Mouse (Mus musculus): ENCODE results near the gene Rtn4r. TPM values are rescaled to one million over a fixed set of nuclear protein-coding genes. Genes with fewer than 3 reads are reported as not detected.

Gene Rtn4r
- total and polyA plus RNA-seq, 3 experiments = 0.04 TPM; not detected in 2

- Histone ChIP-seq H3K4me3 (ENCODE audit: control insufficient read depth in 1 of 2, insufficient read depth in 1 of 2, low read depth in 2 of 2, low read length in 2 of 2) (no peak overlapping the region), H3K9me3 (replicated peaks; ENCODE audit: insufficient read depth, low read length) (no peaks in the 10 kb centered on the region), H3K9ac (ENCODE audit: control insufficient read depth, low read depth, low read length, poor library complexity, severe bottlenecking) (no peak overlapping the region), H3K27me3 (ENCODE audit: control insufficient read depth in 1 of 2, insufficient read depth in 2 of 2, low read length in 2 of 2) (no peaks in the 10 kb centered on the region), H3K4me1 (ENCODE audit: control insufficient read depth in 1 of 2, insufficient read depth in 2 of 2, low read length in 2 of 2) (no peaks in the 10 kb centered on the region), H3K27ac (ENCODE audit: control insufficient read depth, low read depth, low read length) (no peak overlapping the region), H3K36me3 (ENCODE audit: control insufficient read depth in 1 of 2, insufficient read depth in 2 of 2, low read length in 2 of 2) (no peaks in the 10 kb centered on the region), H3K79me2 (ENCODE audit: control insufficient read depth, insufficient read depth, low read length, poor library complexity) (peaks cover under 1% of the 10 kb centered on the region; the same call in 1 of the 2 replicates)
- DNase-seq (ENCODE audit: low read depth, low spot score) = peak; percentile 20
- TF ChIP-seq BHLHE40 (IDR thresholded peaks at IDR 0.05; ENCODE audit: borderline replicate concordance, low read depth, low read length) = no peak
These were observed 45.2 kb upstream of the Rtn4r start for GRCm38 (mm10) chr16:18082291-18082690.

DNA sequence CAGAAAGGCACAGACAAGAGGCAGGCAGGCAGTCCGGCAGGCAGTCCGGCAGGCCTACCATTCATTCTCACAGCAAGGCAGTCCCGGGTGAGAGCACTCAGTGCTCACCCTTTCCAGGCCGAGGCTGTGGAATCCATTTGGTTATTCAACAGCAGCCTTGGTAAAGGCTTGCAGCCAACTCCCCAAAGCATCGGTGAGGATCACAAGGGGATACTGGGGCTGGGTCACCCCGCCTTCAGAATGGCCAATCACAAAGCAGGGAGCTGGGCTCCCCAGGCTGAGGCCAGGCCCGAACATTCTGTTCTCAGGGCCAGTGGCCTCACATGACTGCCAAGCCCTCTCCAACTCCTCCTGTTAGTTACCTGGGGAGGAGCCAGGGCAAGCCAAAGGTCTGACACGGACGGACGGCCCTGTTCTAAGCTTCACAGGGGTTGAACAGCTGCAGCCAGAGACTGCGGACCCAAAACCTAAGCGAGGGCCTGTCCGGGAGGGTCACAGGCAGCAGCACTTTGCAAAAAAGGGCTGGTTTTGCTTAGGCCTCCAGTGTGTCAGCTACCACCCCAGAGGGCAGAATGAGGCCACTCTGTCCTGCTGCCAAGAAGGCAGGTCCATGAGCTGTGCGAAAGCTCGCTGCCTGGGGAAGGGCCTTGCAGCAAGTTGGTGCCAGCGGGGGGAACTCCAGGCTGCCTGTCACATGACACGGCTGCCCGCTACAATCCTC is 44.1 kb upstream of the Rtn4r start:
- H3K9ac ChIP-seq (ENCODE audit: control insufficient read depth, low read depth, low read length, poor library complexity, severe bottlenecking) = no peak overlapping the region
- H3K27ac ChIP-seq (ENCODE audit: control insufficient read depth, low read depth, low read length) = no peak overlapping the region
- H3K4me1 ChIP-seq (ENCODE audit: control insufficient read depth in 1 of 2, insufficient read depth in 2 of 2, low read length in 2 of 2) = peaks cover 3% of the 10 kb centered on the region in 2 experiments; a peak in 1 of 4 replicates
- DNase-seq (ENCODE audit: low read depth, low spot score) = no peak
- no peak overlapping the region for H3K4me3 ChIP-seq (ENCODE audit: control insufficient read depth in 1 of 2, insufficient read depth in 1 of 2, low read depth in 2 of 2, low read length in 2 of 2)
- H3K27me3 ChIP-seq (ENCODE audit: control insufficient read depth in 1 of 2, insufficient read depth in 2 of 2, low read length in 2 of 2) = no peaks in the 10 kb centered on the region
- H3K79me2 ChIP-seq (ENCODE audit: control insufficient read depth, insufficient read depth, low read length, poor library complexity) = peaks cover 7% of the 10 kb centered on the region; the same call in 1 of the 2 replicates
- TF ChIP-seq POLR2A (IDR thresholded peaks at IDR 0.05; ENCODE audit: control insufficient read depth in 1 of 2, insufficient read depth in 1 of 2, low read depth in 1 of 2, low read length in 2 of 2, poor library complexity in 1 of 2) (no peak), TAL1 (IDR thresholded peaks at IDR 0.05; ENCODE audit: low read length) (no peak), BHLHE40 (IDR thresholded peaks at IDR 0.05; ENCODE audit: borderline replicate concordance, low read depth, low read length) (no peak), MAZ (IDR thresholded peaks at IDR 0.05; ENCODE audit: low read depth, low read length) (no peak), E2F4 (IDR thresholded peaks at IDR 0.05; ENCODE audit: borderline replicate concordance, low read depth, low read length) (no peak), MEF2A (IDR thresholded peaks at IDR 0.05; ENCODE audit: extremely low read depth, insufficient replicate concordance, low read depth, low read length, poor library complexity, severe bottlenecking) (no peak), USF1 (IDR thresholded peaks at IDR 0.05; ENCODE audit: low read depth, low read length) (no peak), TBP (IDR thresholded peaks at IDR 0.05; ENCODE audit: low read depth, low read length) (no peak), GABPA (IDR thresholded peaks at IDR 0.05; ENCODE audit: low read depth, low read length) (no peak), CHD1 (IDR thresholded peaks at IDR 0.05; ENCODE audit: low read depth, low read length) (no peak), TCF12 (IDR thresholded peaks at IDR 0.05; ENCODE audit: low read depth, low read length) (no peak), RAD21 (IDR thresholded peaks at IDR 0.05; ENCODE audit: low read depth, low read length) (no peak)
- no peaks in the 10 kb centered on the region for H3K36me3 ChIP-seq (ENCODE audit: control insufficient read depth in 1 of 2, insufficient read depth in 2 of 2, low read length in 2 of 2)
- no peaks in the 10 kb centered on the region for H3K9me3 ChIP-seq (replicated peaks; ENCODE audit: insufficient read depth, low read length)

- H3K27ac ChIP-seq (ENCODE audit: control insufficient read depth, low read depth, low read length) = no peak overlapping the region
- no peaks in the 10 kb centered on the region for H3K36me3 ChIP-seq (ENCODE audit: control insufficient read depth in 1 of 2, insufficient read depth in 2 of 2, low read length in 2 of 2)
- TF ChIP-seq EP300 (IDR thresholded peaks at IDR 0.05; ENCODE audit: low read depth in 1 of 2, low read length in 2 of 2) (no peak), ELF1 (IDR thresholded peaks at IDR 0.05; ENCODE audit: low read depth, low read length) (no peak), CHD1 (IDR thresholded peaks at IDR 0.05; ENCODE audit: low read depth, low read length) (no peak), SIN3A (IDR thresholded peaks at IDR 0.05; ENCODE audit: low read length) (no peak), USF1 (IDR thresholded peaks at IDR 0.05; ENCODE audit: low read depth, low read length) (no peak), ZMIZ1 (IDR thresholded peaks at IDR 0.05; ENCODE audit: low read depth, low read length) (no peak)
- peaks cover 3% of the 10 kb centered on the region in 2 experiments; a peak in 1 of 4 replicates for H3K4me1 ChIP-seq (ENCODE audit: control insufficient read depth in 1 of 2, insufficient read depth in 2 of 2, low read length in 2 of 2)
- peaks cover 7% of the 10 kb centered on the region for H3K79me2 ChIP-seq (ENCODE audit: control insufficient read depth, insufficient read depth, low read length, poor library complexity)
- H3K9ac ChIP-seq (ENCODE audit: control insufficient read depth, low read depth, low read length, poor library complexity, severe bottlenecking) = no peak overlapping the region
- no peak overlapping the region for H3K4me3 ChIP-seq (ENCODE audit: control insufficient read depth in 1 of 2, insufficient read depth in 1 of 2, low read depth in 2 of 2, low read length in 2 of 2)
- no peaks in the 10 kb centered on the region for H3K27me3 ChIP-seq (ENCODE audit: control insufficient read depth in 1 of 2, insufficient read depth in 2 of 2, low read length in 2 of 2)
- H3K9me3 ChIP-seq (replicated peaks; ENCODE audit: insufficient read depth, low read length) = no peaks in the 10 kb centered on the region
- DNase-seq (ENCODE audit: low read depth, low spot score) = no peak
These were observed 43.2 kb upstream of the Rtn4r start for GRCm38 (mm10) chr16:18084262-18084661.
